Mouse (Mus musculus) limb, embryonic 14.5 days (tissue): Measurements from ENCODE around the gene Tlk2. TPM values are rescaled to one million over a fixed set of nuclear protein-coding genes. Genes with fewer than 3 reads are reported as not detected.

ENCODE experiments used
- ATAC-seq: fragments of 200-750 bp; cut with Nextera tagmentation; 2 replicates; pipeline ENCODE4 v1.8.0; 2017; ENCODE audit warnings: low read depth, moderate number of reproducible peaks, moderate TSS enrichment; ENCODE audit not compliant: low FRiP score
- DNase-seq: peaks from one replicate; pipeline ENCODE4 v3.0.0-alpha.2; 2015; ENCODE audit warnings: low spot score
- H3K27ac ChIP-seq: fragments of 300-500 bp; sonication (generic); replicated peaks from 2 replicates; pipeline ENCODE4 v1.5.1; 2014; ENCODE audit warnings: low read depth, mild to moderate bottlenecking, low read length, moderate library complexity, mixed read lengths
- H3K27me3 ChIP-seq: fragments of 300-500 bp; sonication (generic); 2 replicates; pipeline ENCODE4 v1.6.1; 2014; ENCODE audit warnings: low read length, mixed read lengths; ENCODE audit not compliant: control insufficient read depth, insufficient read depth
- H3K36me3 ChIP-seq: fragments of 300-500 bp; sonication (generic); 2 replicates; pipeline ENCODE4 v1.6.1; 2014; ENCODE audit warnings: mild to moderate bottlenecking, low read length, moderate library complexity, mixed read lengths; ENCODE audit not compliant: control insufficient read depth, insufficient read depth
- H3K4me1 ChIP-seq: fragments of 300-500 bp; sonication (generic); 2 replicates; pipeline ENCODE4 v1.6.1; 2014; ENCODE audit warnings: antibody characterized with exemption, low read length, mixed read lengths; ENCODE audit not compliant: control insufficient read depth, insufficient read depth
- H3K4me2 ChIP-seq: fragments of 300-500 bp; sonication (generic); replicated peaks from 2 replicates; pipeline ENCODE4 v1.6.1; 2014; ENCODE audit warnings: low read depth, mild to moderate bottlenecking, low read length, moderate library complexity; ENCODE audit not compliant: severe bottlenecking
- H3K4me3 ChIP-seq: fragments of 300-500 bp; sonication (generic); replicated peaks from 2 replicates; pipeline ENCODE4 v1.5.1; 2014; ENCODE audit warnings: low read length
- H3K9ac ChIP-seq: fragments of 300-500 bp; sonication (generic); 2 replicates; pipeline ENCODE4 v1.6.1; 2014; ENCODE audit warnings: mild to moderate bottlenecking, low read depth, low read length, moderate library complexity; ENCODE audit not compliant: severe bottlenecking
- H3K9me3 ChIP-seq: fragments of 300-500 bp; sonication (generic); 2 replicates; pipeline ENCODE4 v1.6.1; 2016; ENCODE audit warnings: low read length; ENCODE audit not compliant: control insufficient read depth
- POLR2A ChIP-seq: fragments of 200-500 bp; IDR thresholded peaks from 2 replicates; pipeline ENCODE4 v1.8.0; 2012; ENCODE audit warnings: inconsistent platforms, mild to moderate bottlenecking, moderate library complexity, borderline replicate concordance; ENCODE audit not compliant: insufficient read depth, insufficient read length; ENCODE audit errors: extremely low read depth
- WGBS: fragments of 180-500 bp; shearing (Covaris S2); extraction: QIAGEN DNeasy Blood & Tissue Kit; methylation state at CpG from one replicate; pipeline ENCODE4 v1.1.7; 2014; 5-methylcytosine and 5-hydroxymethylcytosine counted together
- polyA plus RNA-seq, 2 experiments: library from polyadenylated mRNA; depleted of rRNA in 1 of 2; stranded (reverse) in 1 of 2; unstranded in 1 of 2; fragments of >200 nt; fragmentation: Nextera tagmentation in 1 of 2; extraction: Ambion mirVana in 1 of 2; gene quantifications; 2 replicates each; pipeline versions ENCODE4 v1.2.1 to v1.2.3; 2012 to 2014

Gene Tlk2
- polyA plus RNA-seq, 2 experiments, result 27.8 to 49.9 TPM

DNA sequence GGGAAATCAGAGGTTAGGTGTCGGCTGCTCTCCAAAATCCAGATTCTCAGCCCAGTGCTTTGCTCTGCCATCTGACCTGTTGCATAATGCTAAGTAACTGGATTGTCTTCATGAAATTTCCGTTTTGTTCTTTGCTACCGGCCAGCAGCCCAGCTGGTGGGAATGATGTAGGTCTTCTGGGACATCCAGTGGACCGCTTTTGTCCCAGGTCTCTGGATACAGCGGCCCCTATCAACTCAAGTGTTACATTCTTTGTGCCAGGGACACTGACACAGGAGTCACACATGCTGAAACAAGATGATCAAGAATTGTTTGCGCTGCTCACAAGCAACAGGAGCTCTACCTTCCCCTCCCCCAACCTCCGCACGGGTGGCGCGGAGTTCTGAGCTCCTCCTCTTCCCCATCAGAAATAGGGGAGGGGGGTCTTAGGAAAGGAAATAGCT, 113.1 kb downstream of the Tlk2 start:
- peak overlapping the region; percentile 93 for H3K9ac ChIP-seq
- peaks cover 8% of the 10 kb centered on the region for H3K36me3 ChIP-seq
- H3K4me1 ChIP-seq, result peaks cover 39% of the 10 kb centered on the region
- DNase-seq (peak; percentile 71), ATAC-seq (peak; percentile 37)
- H3K9me3 ChIP-seq, result no peaks in the 10 kb centered on the region
- H3K4me2 ChIP-seq, result peak overlapping the region; percentile 60
- H3K27me3 ChIP-seq, result no peaks in the 10 kb centered on the region
- 2% methylated on average over 10 of the region's 10 CpGs for WGBS
- peak overlapping the region; percentile 91 for H3K27ac ChIP-seq
- no peak for TF ChIP-seq POLR2A
- peak overlapping the region; percentile 80 for H3K4me3 ChIP-seq

DNA sequence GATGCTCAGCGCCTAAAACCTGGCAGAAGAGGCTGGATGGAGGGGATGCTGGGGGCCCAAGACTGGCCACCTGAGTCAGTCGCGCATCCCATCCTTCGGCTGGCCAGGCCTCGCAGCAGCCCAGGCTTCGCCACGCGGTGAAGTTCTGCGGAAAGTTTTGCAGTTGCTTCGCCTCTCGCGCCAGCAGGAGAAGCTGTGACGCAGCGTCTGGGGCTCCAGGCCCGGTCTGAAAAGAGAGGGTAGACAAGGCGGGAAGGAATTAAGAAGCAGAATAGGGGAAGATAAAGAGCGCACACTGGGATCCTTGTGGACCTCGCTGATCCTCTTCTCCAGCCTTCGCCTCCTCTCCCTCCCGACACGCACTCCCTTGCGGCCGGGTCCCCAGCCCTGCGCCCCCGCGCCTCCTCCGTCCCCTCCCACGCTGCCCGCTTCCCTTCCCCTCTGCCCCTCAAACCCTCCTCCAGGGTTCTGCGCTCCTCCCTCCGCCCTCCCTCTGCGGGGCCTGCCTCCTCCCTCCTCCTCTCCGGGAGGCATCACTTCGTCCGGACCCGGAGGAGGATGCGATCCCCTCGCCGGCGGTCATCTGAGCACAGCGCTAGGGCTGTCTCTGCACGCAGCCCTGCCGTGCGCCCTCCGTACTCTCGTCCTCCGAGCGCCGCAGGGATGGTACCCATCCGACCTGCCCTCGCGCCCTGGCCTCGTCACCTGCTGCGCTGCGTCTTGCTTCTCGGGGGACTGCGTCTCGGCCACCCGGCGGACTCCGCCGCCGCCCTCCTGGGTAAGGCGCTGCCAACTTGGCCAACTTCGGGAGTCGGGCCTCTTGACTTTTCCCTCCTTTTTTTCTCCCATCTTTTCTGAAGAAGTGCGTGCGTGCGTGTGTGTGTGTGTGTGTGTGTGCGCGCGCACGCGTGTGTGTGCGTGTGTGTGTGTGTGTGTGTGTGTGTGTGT, 113.8 kb downstream of the Tlk2 start, which contains the start of gene Mrc2:
Gene Mrc2 (plus strand): TSS at position 520 of the 948 bp plus-strand sequence.
- Histone ChIP-seq H3K4me1 (peaks cover 39% of the 10 kb centered on the region), H3K9ac (peak within 1 kb of the TSS; percentile 93), H3K27me3 (no peaks in the 10 kb centered on the region), H3K36me3 (0 out of 2 replicates have a peak, but pooled peaks cover 3% of the 10 kb centered on the region), H3K4me3 (peak within 1 kb of the TSS; percentile 80), H3K4me2 (peak within 1 kb of the TSS; percentile 60), H3K9me3 (no peaks in the 10 kb centered on the region), H3K27ac (peak within 1 kb of the TSS; percentile 91)
- ATAC-seq (peak; percentile 71), DNase-seq (peak; percentile 76)
- 2% methylated on average over 60 of the region's 75 CpGs for WGBS
- peak; percentile 63; the same call in 1 of the 2 replicates for TF ChIP-seq POLR2A

DNA sequence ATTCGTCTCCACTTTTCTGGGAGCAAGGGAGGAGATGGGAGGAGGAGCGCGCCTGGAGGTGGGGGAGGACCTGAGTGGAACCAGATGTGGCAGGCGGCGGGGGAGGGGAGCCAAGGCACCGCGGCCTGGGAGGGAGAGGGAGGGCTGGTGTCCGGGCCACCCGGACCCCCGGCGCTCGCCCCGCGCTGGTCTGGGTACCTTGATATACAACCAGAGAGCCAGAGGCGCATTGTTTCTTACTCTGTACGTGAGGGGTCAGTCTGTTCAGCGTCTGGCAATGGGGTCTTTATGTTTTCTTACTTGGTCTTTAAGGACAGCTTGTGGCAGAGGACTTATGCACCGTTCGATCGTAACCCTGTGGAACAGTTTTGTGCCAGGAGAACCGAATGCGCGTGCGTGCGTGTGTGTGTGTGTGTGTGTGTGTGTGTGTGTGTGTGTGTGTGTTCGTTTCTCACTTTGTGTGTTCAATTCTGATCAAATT, 114.5 kb downstream of the Tlk2 start:
- peak overlapping the region; percentile 93 for H3K9ac ChIP-seq
- peak overlapping the region; percentile 80 for H3K4me3 ChIP-seq
- H3K27me3 ChIP-seq, result no peaks in the 10 kb centered on the region
- H3K36me3 ChIP-seq, result peaks cover 8% of the 10 kb centered on the region; the same call in 1 of the 2 replicates
- H3K4me1 ChIP-seq, result peaks cover 39% of the 10 kb centered on the region
- peak; percentile 81 for DNase-seq
- peak overlapping the region; percentile 60 for H3K4me2 ChIP-seq
- 0% methylated on average over 18 of the region's 26 CpGs for WGBS
- ATAC-seq, result peak; percentile 67
- peak overlapping the region; percentile 91 for H3K27ac ChIP-seq
- 0 out of 2 replicates have a peak, but pooled peaks have one; percentile 11 for TF ChIP-seq POLR2A
- no peaks in the 10 kb centered on the region for H3K9me3 ChIP-seq

DNA sequence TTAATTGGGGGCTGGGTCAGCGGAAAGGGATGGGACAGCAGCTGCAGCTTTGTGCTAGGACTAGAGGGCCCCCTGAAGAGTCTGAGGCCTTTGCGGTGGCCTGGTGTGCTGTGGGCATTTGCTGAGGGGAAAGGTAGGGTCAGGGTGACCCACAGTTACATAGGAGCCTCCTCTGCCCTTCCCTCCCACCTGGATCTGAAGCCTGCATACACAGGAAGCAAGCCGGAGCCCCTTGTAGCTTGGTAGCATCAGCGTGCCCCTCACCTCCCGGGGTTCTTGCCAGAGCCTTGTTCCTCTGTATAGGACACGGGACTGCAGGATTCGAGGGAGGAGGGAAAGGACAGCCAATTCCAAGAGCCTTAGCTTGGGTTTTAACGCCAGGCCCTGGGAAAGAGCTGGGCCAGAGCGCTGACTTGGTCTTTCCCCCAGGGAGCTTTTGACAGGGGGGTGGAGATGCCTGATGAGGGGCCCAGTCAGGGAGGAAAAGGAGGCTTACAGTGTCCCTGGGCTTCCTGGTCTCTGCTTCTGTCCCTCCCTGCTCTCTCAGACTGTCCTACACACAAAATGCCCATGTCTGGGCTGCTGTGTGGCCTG, 115.4 kb downstream of the Tlk2 start:
- TF ChIP-seq POLR2A, result no peak
- Histone ChIP-seq H3K27me3 (no peaks in the 10 kb centered on the region), H3K4me1 (peaks cover 38% of the 10 kb centered on the region), H3K36me3 (peaks cover 8% of the 10 kb centered on the region; the same call in 1 of the 2 replicates), H3K9ac (peak overlapping the region; percentile 93), H3K27ac (peak overlapping the region; percentile 91), H3K4me2 (peak overlapping the region; percentile 60), H3K4me3 (peak overlapping the region; percentile 80), H3K9me3 (no peaks in the 10 kb centered on the region)
- 2% methylated on average over 9 of the region's 9 CpGs for WGBS
- DNase-seq, result peak; percentile 36
- ATAC-seq, result no peak

DNA sequence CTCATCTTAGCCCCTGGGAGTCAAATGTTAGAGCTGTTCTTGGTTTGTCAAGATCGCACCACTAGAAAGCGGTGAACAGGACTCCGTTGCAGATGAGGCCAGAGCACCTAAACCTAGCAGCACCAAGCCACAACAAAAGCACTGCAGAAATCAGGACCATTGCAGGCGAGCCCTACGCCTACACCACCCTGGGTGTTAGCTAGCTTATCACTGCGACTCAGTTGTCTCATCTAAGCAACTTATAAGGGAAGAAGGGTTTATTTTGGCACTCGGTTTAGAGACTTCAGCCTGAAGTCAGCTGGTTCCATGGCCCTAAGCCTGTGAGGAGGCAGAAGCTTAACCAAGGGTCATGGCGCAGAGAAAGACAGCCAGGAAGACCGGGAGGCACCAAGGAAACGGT, 117.5 kb downstream of the Tlk2 start:
- H3K4me3 ChIP-seq, result no peak overlapping the region
- WGBS, result 91% methylated on average over 10 of the region's 10 CpGs
- TF ChIP-seq POLR2A, result no peak
- H3K9me3 ChIP-seq, result no peaks in the 10 kb centered on the region
- no peak overlapping the region for H3K4me2 ChIP-seq
- H3K9ac ChIP-seq, result no peak overlapping the region
- DNase-seq, result no peak
- ATAC-seq, result no peak
- no peaks in the 10 kb centered on the region for H3K27me3 ChIP-seq
- H3K36me3 ChIP-seq, result peaks cover 12% of the 10 kb centered on the region
- no peak overlapping the region for H3K27ac ChIP-seq
- peaks cover 23% of the 10 kb centered on the region for H3K4me1 ChIP-seq
